In genomic region chr17:23538299-23539015, GRCm38 (mm10) we compare ENCODE assay signal across 9 mouse cellular contexts. TPM values are rescaled to one million over a fixed set of nuclear protein-coding genes. Genes with fewer than 3 reads are reported as not detected.
DNase-seq lines count a peak whose midpoint lies in the region; ATAC-seq and TF ChIP-seq lines count a peak whose summit lies in the region.
"Had no signal": no experiment of that assay in that cellular context is flagged by ENCODE, and none has a peak within 500 bp of the region (broad histone marks: within the 10 kb centered on the region; RNA-seq: fewer than 3 reads in every experiment).

No protein-coding gene starts in this region.

- no peak overlapping the region for H3K9ac ChIP-seq in intestine, postnatal 0 days (ENCODE audit: low read depth, low read length)
- no peak overlapping the region for H3K9ac ChIP-seq in neural tube, embryonic 12.5 days

- no peaks in the 10 kb centered on the region for H3K9me3 ChIP-seq in intestine, postnatal 0 days (ENCODE audit: control insufficient read depth)
- no peaks in the 10 kb centered on the region for H3K9me3 ChIP-seq in neural tube, embryonic 12.5 days

- peaks cover 9% of the 10 kb centered on the region; the same call in 1 of the 2 replicates for H3K27me3 ChIP-seq in intestine, postnatal 0 days (replicated peaks; ENCODE audit: control insufficient read depth, insufficient read depth, low read length)
- peaks cover 38% of the 10 kb centered on the region for H3K27me3 ChIP-seq in neural tube, embryonic 12.5 days (replicated peaks)

- peak overlapping the region; percentile 57 for H3K4me2 ChIP-seq in intestine, postnatal 0 days (replicated peaks; ENCODE audit: low read depth)
- peak overlapping the region; percentile 54 for H3K4me2 ChIP-seq in neural tube, embryonic 12.5 days (replicated peaks)

- TF ChIP-seq CTCF in intestine, postnatal 0 days (IDR thresholded peaks at IDR 0.05; ENCODE audit: low read depth): no peak

- ATAC-seq in intestine, postnatal 0 days: no peak
- ATAC-seq in neural tube, embryonic 12.5 days (ENCODE audit: low FRiP score, low read depth): no peak

- H3K27ac ChIP-seq in intestine, postnatal 0 days (ENCODE audit: low read depth, low read length): no peak overlapping the region
- no peak overlapping the region for H3K27ac ChIP-seq in neural tube, embryonic 12.5 days

- no peaks in the 10 kb centered on the region for H3K36me3 ChIP-seq in intestine, postnatal 0 days (ENCODE audit: control insufficient read depth, insufficient read depth)
- no peaks in the 10 kb centered on the region for H3K36me3 ChIP-seq in neural tube, embryonic 12.5 days

- H3K4me1 ChIP-seq in intestine, postnatal 0 days (replicated peaks; ENCODE audit: control insufficient read depth, insufficient read depth, low read length): peaks cover 6% of the 10 kb centered on the region; the same call in 1 of the 2 replicates
- peaks cover 14% of the 10 kb centered on the region; the same call in 1 of the 2 replicates for H3K4me1 ChIP-seq in neural tube, embryonic 12.5 days

- H3K4me3 ChIP-seq in intestine, postnatal 0 days (ENCODE audit: low read depth, low read length): peak overlapping the region; percentile 27
- H3K4me3 ChIP-seq in neural tube, embryonic 12.5 days: peak overlapping the region; percentile 23

- 10% methylated on average over 21 of the region's 21 CpGs for WGBS in intestine, postnatal 0 days
- WGBS in neural tube, embryonic 12.5 days: 10% methylated on average over 21 of the region's 21 CpGs

- DNase-seq in heart, adult 11 months: peak; percentile 83
- DNase-seq in heart, adult 9 months (ENCODE audit: low spot score in 2 of 2): no peak
- peak; percentile 2 for DNase-seq in urinary bladder, postnatal 25 days (ENCODE audit: low spot score)
- no peak for DNase-seq in urinary bladder, adult 2 months (ENCODE audit: low spot score)
- DNase-seq in thymus, adult 18-20 months: no peak
- DNase-seq in thymus, postnatal 36 days: no peak

RNA-seq across cellular contexts. Expression of gene Zfp213, which starts 25.6 kb away (rescaled TPM):
- polyA plus RNA-seq in urinary bladder, adult 2 months (2012; rRNA removed): 7.6 and 7.8 TPM in 2 replicates
- polyA plus RNA-seq in intestine, postnatal 0 days (2015; fragmentation: Nextera tagmentation; extraction: Ambion mirVana): 8.1 and 8.2 TPM in 2 replicates
- polyA plus RNA-seq in neural tube, embryonic 12.5 days (2016; fragmentation: Nextera tagmentation; extraction: Ambion mirVana): 21.3 and 22.6 TPM in 2 replicates

RNA-seq across cellular contexts. Expression of gene Vmn2r117, which starts 59.0 kb away (rescaled TPM):
- polyA plus RNA-seq in urinary bladder, adult 2 months (2012; rRNA removed): not detected in 2 replicates
- not detected in 2 replicates for polyA plus RNA-seq in intestine, postnatal 0 days (2015; fragmentation: Nextera tagmentation; extraction: Ambion mirVana)
- polyA plus RNA-seq in neural tube, embryonic 12.5 days (2016; fragmentation: Nextera tagmentation; extraction: Ambion mirVana): not detected in 2 replicates
- polyA plus RNA-seq: C2C12 had no signal

Comparison
In these comparisons a context has a peak if more than half of its experiments do, and no peak if none do; other contexts are left out.
1. DNase-seq: peak in heart, adult 11 months (single experiment) and urinary bladder, postnatal 25 days (single experiment); none in heart, adult 9 months (0 of 2), urinary bladder, adult 2 months (single experiment), thymus, adult 18-20 months (0 of 2) and thymus, postnatal 36 days (0 of 2).